Mouse (Mus musculus): ENCODE results near the gene Lrrc46. TPM values are rescaled to one million over a fixed set of nuclear protein-coding genes. Genes with fewer than 3 reads are reported as not detected.

The Lrrc46 gene
- polyA plus RNA-seq, 1 experiment = 824 TPM

GRCm38 (mm10) chr11:96992722-96993311 lies 48.4 kb downstream of the Lrrc46 start:
- TF ChIP-seq POLR2A (IDR thresholded peaks at IDR 0.05; ENCODE audit: control insufficient read depth, low read depth, low read length) = no peak
- no peak for TF ChIP-seq CTCF (IDR thresholded peaks at IDR 0.05; ENCODE audit: control insufficient read depth, insufficient read depth, insufficient replicate concordance, low read depth, low read length)
- H3K4me1 ChIP-seq (ENCODE audit: control insufficient read depth, insufficient read depth, low read length) = peaks cover 20% of the 10 kb centered on the region
- no peaks in the 10 kb centered on the region for H3K36me3 ChIP-seq (ENCODE audit: control insufficient read depth, insufficient read depth, low read length)
- no peak overlapping the region for H3K27ac ChIP-seq (ENCODE audit: control insufficient read depth, insufficient read depth, low read depth, low read length)
- no peak overlapping the region for H3K4me3 ChIP-seq (ENCODE audit: control insufficient read depth, low read depth, low read length)
- no peaks in the 10 kb centered on the region for H3K27me3 ChIP-seq (ENCODE audit: control insufficient read depth, insufficient read depth, low read length)

GRCm38 (mm10) chr11:96991501-96991900 lies 49.7 kb downstream of the Lrrc46 start:
- no peak overlapping the region for H3K4me3 ChIP-seq (ENCODE audit: control insufficient read depth, low read depth, low read length)
- peaks cover 24% of the 10 kb centered on the region for H3K4me1 ChIP-seq (ENCODE audit: control insufficient read depth, insufficient read depth, low read length)
- H3K27me3 ChIP-seq (ENCODE audit: control insufficient read depth, insufficient read depth, low read length) = no peaks in the 10 kb centered on the region
- TF ChIP-seq CTCF (IDR thresholded peaks at IDR 0.05; ENCODE audit: control insufficient read depth, insufficient read depth, insufficient replicate concordance, low read depth, low read length) (no peak), POLR2A (IDR thresholded peaks at IDR 0.05; ENCODE audit: control insufficient read depth, low read depth, low read length) (no peak)
- no peaks in the 10 kb centered on the region for H3K36me3 ChIP-seq (ENCODE audit: control insufficient read depth, insufficient read depth, low read length)
- no peak overlapping the region for H3K27ac ChIP-seq (ENCODE audit: control insufficient read depth, insufficient read depth, low read depth, low read length)

GRCm38 (mm10) chr11:96987873-96988655 lies 53.1 kb downstream of the Lrrc46 start:
- Histone ChIP-seq H3K4me3 (ENCODE audit: control insufficient read depth, low read depth, low read length) (peak overlapping the region; percentile 79), H3K36me3 (ENCODE audit: control insufficient read depth, insufficient read depth, low read length) (no peaks in the 10 kb centered on the region), H3K27ac (ENCODE audit: control insufficient read depth, insufficient read depth, low read depth, low read length) (no peak overlapping the region), H3K4me1 (ENCODE audit: control insufficient read depth, insufficient read depth, low read length) (peaks cover 34% of the 10 kb centered on the region), H3K27me3 (ENCODE audit: control insufficient read depth, insufficient read depth, low read length) (no peaks in the 10 kb centered on the region)
- TF ChIP-seq CTCF (IDR thresholded peaks at IDR 0.05; ENCODE audit: control insufficient read depth, insufficient read depth, insufficient replicate concordance, low read depth, low read length) (no peak), POLR2A (IDR thresholded peaks at IDR 0.05; ENCODE audit: control insufficient read depth, low read depth, low read length) (no peak)

- TF ChIP-seq POLR2A (IDR thresholded peaks at IDR 0.05; ENCODE audit: control insufficient read depth, low read depth, low read length) (no peak), CTCF (IDR thresholded peaks at IDR 0.05; ENCODE audit: control insufficient read depth, insufficient read depth, insufficient replicate concordance, low read depth, low read length) (no peak)
- Histone ChIP-seq H3K36me3 (ENCODE audit: control insufficient read depth, insufficient read depth, low read length) (no peaks in the 10 kb centered on the region), H3K27me3 (ENCODE audit: control insufficient read depth, insufficient read depth, low read length) (no peaks in the 10 kb centered on the region), H3K4me3 (ENCODE audit: control insufficient read depth, low read depth, low read length) (no peak overlapping the region), H3K27ac (ENCODE audit: control insufficient read depth, insufficient read depth, low read depth, low read length) (no peak overlapping the region), H3K4me1 (ENCODE audit: control insufficient read depth, insufficient read depth, low read length) (peaks cover 37% of the 10 kb centered on the region)
Observed at GRCm38 (mm10) chr11:96986463-96986862, 54.7 kb downstream of the Lrrc46 start.

GRCm38 (mm10) chr11:96984903-96985302 lies 56.3 kb downstream of the Lrrc46 start:
- Histone ChIP-seq H3K4me1 (ENCODE audit: control insufficient read depth, insufficient read depth, low read length) (peaks cover 41% of the 10 kb centered on the region), H3K27me3 (ENCODE audit: control insufficient read depth, insufficient read depth, low read length) (no peaks in the 10 kb centered on the region), H3K4me3 (ENCODE audit: control insufficient read depth, low read depth, low read length) (no peak overlapping the region), H3K27ac (ENCODE audit: control insufficient read depth, insufficient read depth, low read depth, low read length) (no peak overlapping the region), H3K36me3 (ENCODE audit: control insufficient read depth, insufficient read depth, low read length) (no peaks in the 10 kb centered on the region)
- TF ChIP-seq CTCF (IDR thresholded peaks at IDR 0.05; ENCODE audit: control insufficient read depth, insufficient read depth, insufficient replicate concordance, low read depth, low read length) = no peak
- TF ChIP-seq POLR2A (IDR thresholded peaks at IDR 0.05; ENCODE audit: control insufficient read depth, low read depth, low read length) = no peak

Other genes starting within 250 kb of the Lrrc46 start
- 46.7 and 59.1 TPM in 2 replicates for gene Nfe2l1, start 211.4 kb downstream of the Lrrc46 start, polyA plus RNA-seq (2012; rRNA removed)
- 5.3 and 6.7 TPM in 2 replicates for gene Copz2, start 191.5 kb downstream of the Lrrc46 start, polyA plus RNA-seq (2012; rRNA removed)
- 75.0 and 77.8 TPM in 2 replicates for gene Cdk5rap3, start 124.9 kb downstream of the Lrrc46 start, polyA plus RNA-seq (2012; rRNA removed)
- gene Prr15l, start 113.3 kb downstream of the Lrrc46 start, polyA plus RNA-seq (2012; rRNA removed) = 2.1 and 4.0 TPM in 2 replicates
- gene Pnpo, start 97.4 kb downstream of the Lrrc46 start, polyA plus RNA-seq (2012; rRNA removed) = 3.8 and 5.4 TPM in 2 replicates
- 16.4 and 17.9 TPM in 2 replicates for gene Sp2, start 58.4 kb downstream of the Lrrc46 start, polyA plus RNA-seq (2012; rRNA removed)
- 0.22 and 0.32 TPM in 2 replicates for gene Sp6, start 28.0 kb downstream of the Lrrc46 start, polyA plus RNA-seq (2012; rRNA removed)
- gene Scrn2, start 11.5 kb downstream of the Lrrc46 start, polyA plus RNA-seq (2012; rRNA removed) = 8.9 and 9.4 TPM in 2 replicates
- 41.7 and 47.6 TPM in 2 replicates for gene Mrpl10, start 153 bp upstream of the Lrrc46 start, polyA plus RNA-seq (2012; rRNA removed)
- 75.7 and 82.3 TPM in 2 replicates for gene Osbpl7, start 9.2 kb upstream of the Lrrc46 start, polyA plus RNA-seq (2012; rRNA removed)
- 0.14 and 0.22 TPM in 2 replicates for gene Tbx21, start 73.9 kb upstream of the Lrrc46 start, polyA plus RNA-seq (2012; rRNA removed)
- 2.4 and 2.7 TPM in 2 replicates for gene Tbkbp1, start 110.1 kb upstream of the Lrrc46 start, polyA plus RNA-seq (2012; rRNA removed)
- gene Kpnb1, start 146.5 kb upstream of the Lrrc46 start, polyA plus RNA-seq (2012; rRNA removed) = 37.5 and 40.3 TPM in 2 replicates
- gene Npepps, start 239.2 kb upstream of the Lrrc46 start, polyA plus RNA-seq (2012; rRNA removed) = 43.5 and 50.1 TPM in 2 replicates

All from testis, adult 2 months (tissue).